Mouse (Mus musculus): ENCODE data around the gene Bcl2l11.

DNA sequence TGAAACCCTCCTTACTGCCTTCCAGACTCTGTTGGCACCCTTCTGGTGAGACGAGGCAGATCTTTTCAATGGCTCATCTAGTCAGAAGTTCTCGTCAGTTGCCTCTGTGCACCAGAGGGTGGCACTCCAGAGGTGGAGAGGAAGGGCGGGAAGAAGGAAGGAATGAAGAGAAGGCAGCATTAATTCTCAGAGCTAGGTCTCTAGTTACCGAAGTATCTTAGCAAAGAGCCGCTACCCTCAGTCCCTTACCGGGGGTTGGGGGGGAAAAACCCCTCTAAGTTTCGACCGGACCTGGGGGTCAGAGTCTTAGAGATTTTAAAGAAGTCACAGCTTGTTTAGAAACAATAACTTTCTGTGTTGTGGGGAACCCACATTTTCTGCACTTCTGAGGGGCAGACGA lies 3.3 kb upstream of the Bcl2l11 start:
- TF ChIP-seq POLR2A (IDR thresholded peaks at IDR 0.05; ENCODE audit: borderline replicate concordance, insufficient read depth, low read length) (no peak), CTCF (IDR thresholded peaks at IDR 0.05; ENCODE audit: borderline replicate concordance, insufficient read depth, low read depth, low read length) (peak; percentile 80)
